Mouse (Mus musculus) embryo, embryonic 9.5 days (tissue): ENCODE data around the gene Kbtbd13.

Experiments used
- DNase-seq: peaks from one replicate; pipeline ENCODE4 v3.0.0-alpha.2; 2017; ENCODE audit errors: extremely low spot score

The Kbtbd13 gene

GRCm38 (mm10) chr9:65391613-65391964, at the start of gene Kbtbd13:
TSS of gene Kbtbd13 (minus strand) at chr9:65391652.
- DNase-seq = peak; percentile 35

- peak; percentile 92 for DNase-seq
Measured at GRCm38 (mm10) chr9:65435671-65436301, 44.3 kb upstream of the Kbtbd13 start, which contains the start of gene Mtfmt. TSS of gene Mtfmt (plus strand) at chr9:65435782.

GRCm38 (mm10) chr9:65435211-65435610, 43.8 kb upstream of the Kbtbd13 start:
- DNase-seq = peak; percentile 8

- DNase-seq = peak; percentile 55
Measured at GRCm38 (mm10) chr9:65434140-65434539, 42.7 kb upstream of the Kbtbd13 start.

GRCm38 (mm10) chr9:65432236-65432635, 40.8 kb upstream of the Kbtbd13 start:
- DNase-seq = peak; percentile 82

GRCm38 (mm10) chr9:65430921-65431320, 39.5 kb upstream of the Kbtbd13 start:
- DNase-seq = no peak

- DNase-seq = no peak
Measured at GRCm38 (mm10) chr9:65430401-65430800, 38.9 kb upstream of the Kbtbd13 start.

- no peak for DNase-seq
Measured at GRCm38 (mm10) chr9:65428003-65428402, 36.6 kb upstream of the Kbtbd13 start.

GRCm38 (mm10) chr9:65427511-65427910, 36.1 kb upstream of the Kbtbd13 start:
- DNase-seq = no peak

- no peak for DNase-seq
Measured at GRCm38 (mm10) chr9:65424393-65424792, 32.9 kb upstream of the Kbtbd13 start.

GRCm38 (mm10) chr9:65422760-65423501, 31.5 kb upstream of the Kbtbd13 start, which contains the start of gene Slc51b:
TSS of gene Slc51b (minus strand) at chr9:65422955.
- no peak for DNase-seq

GRCm38 (mm10) chr9:65419633-65420032, 28.2 kb upstream of the Kbtbd13 start:
- DNase-seq = no peak

- no peak for DNase-seq
Measured at GRCm38 (mm10) chr9:65417738-65418137, 26.3 kb upstream of the Kbtbd13 start.

- DNase-seq = no peak
Measured at GRCm38 (mm10) chr9:65411326-65411725, 19.9 kb upstream of the Kbtbd13 start.

- no peak for DNase-seq
Measured at GRCm38 (mm10) chr9:65410378-65410777, 18.9 kb upstream of the Kbtbd13 start.

- no peak for DNase-seq
Measured at GRCm38 (mm10) chr9:65408871-65409295, 17.4 kb upstream of the Kbtbd13 start.

- no peak for DNase-seq
Measured at GRCm38 (mm10) chr9:65407861-65408260, 16.4 kb upstream of the Kbtbd13 start.

- DNase-seq = no peak
Measured at GRCm38 (mm10) chr9:65407327-65407726, 15.9 kb upstream of the Kbtbd13 start.

GRCm38 (mm10) chr9:65405184-65405449, 13.7 kb upstream of the Kbtbd13 start:
- DNase-seq = no peak

GRCm38 (mm10) chr9:65404331-65405183, 13.1 kb upstream of the Kbtbd13 start:
- DNase-seq = no peak

GRCm38 (mm10) chr9:65399934-65400333, 8.5 kb upstream of the Kbtbd13 start:
- DNase-seq = no peak

GRCm38 (mm10) chr9:65398279-65398678, 6.8 kb upstream of the Kbtbd13 start, which contains the start of gene Rasl12:
TSS of gene Rasl12 (plus strand) at chr9:65398506.
- peak; percentile 83 for DNase-seq
